Comparison of ENCODE assay signal across 24 mouse cellular contexts in the genomic region with DNA sequence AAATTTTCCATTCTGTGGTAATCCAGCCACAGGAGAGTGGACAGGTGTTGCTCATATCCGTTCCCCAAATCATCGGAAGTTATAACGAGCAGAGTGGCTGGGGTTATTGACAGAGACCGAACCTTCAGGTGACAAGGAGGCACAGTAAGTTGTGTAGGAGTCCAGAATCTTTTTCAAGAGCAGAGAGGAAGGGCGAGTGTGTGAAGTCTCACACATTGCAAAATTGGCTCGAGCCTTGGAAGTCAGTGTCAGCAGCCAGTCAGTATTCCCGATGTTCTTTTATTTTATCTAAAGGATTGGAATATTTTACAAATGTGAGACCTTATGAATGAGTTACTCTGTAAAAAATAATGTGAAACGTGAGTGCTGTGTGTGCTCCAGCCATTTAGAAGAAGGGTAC.
"Had no signal": no experiment of that assay in that cellular context is flagged by ENCODE, and none has a peak within 500 bp of the region (broad histone marks: within the 10 kb centered on the region; RNA-seq: fewer than 3 reads in every experiment).

No protein-coding gene starts in this region.

- DNase-seq: gastrocnemius, adult 2 months; gastrocnemius, postnatal 10 days; gastrocnemius, postnatal 25 days; heart, adult 2 months; heart, postnatal 10 days; heart, postnatal 4 days; kidney, adult 18-20 months; kidney, adult 8-10 months; kidney, postnatal 10 days; kidney, postnatal 25 days; kidney, postnatal 4 days; layer of hippocampus, adult 9-11 months; left cerebral cortex, postnatal 4 days had no signal

- H3K27ac ChIP-seq: gastrocnemius, adult 2 months; heart, adult 2 months; hindbrain, embryonic 10.5 days; hindbrain, embryonic 12.5 days; hindbrain, embryonic 14.5 days; intestine, embryonic 15.5 days; limb, embryonic 13.5 days; limb, embryonic 15.5 days; liver, embryonic 12.5 days; liver, embryonic 14.5 days had no signal

- H3K4me3 ChIP-seq: gastrocnemius, adult 2 months; heart, adult 2 months; hindbrain, embryonic 10.5 days; hindbrain, embryonic 12.5 days; intestine, embryonic 15.5 days; limb, embryonic 13.5 days; limb, embryonic 15.5 days; liver, embryonic 12.5 days had no signal

- ATAC-seq: hindbrain, embryonic 16.5 days; inflammation-experienced regulatory T-cells, adult 6 months; intestine, embryonic 15.5 days; intestine, postnatal 0 days; liver, embryonic 12.5 days had no signal
